Mouse (Mus musculus) stomach, postnatal 0 days (tissue): ENCODE measurements around the gene Kif1bp. TPM values are rescaled to one million over a fixed set of nuclear protein-coding genes. Genes with fewer than 3 reads are reported as not detected.
A peak's percentile ranks its signal among the peaks of the same experiment; 100 is the strongest.

Experiments
- ATAC-seq: fragments of 200-750 bp; cut with Nextera tagmentation; 2 replicates; pipeline ENCODE4 v1.8.0; 2017; ENCODE audit not compliant: low FRiP score, low TSS enrichment
- DNase-seq: peaks from one replicate; pipeline ENCODE4 v3.0.0-alpha.2; 2016; ENCODE audit warnings: low spot score
- H3K27ac ChIP-seq: fragments of 300-500 bp; sonication (generic); replicated peaks from 2 replicates; pipeline ENCODE4 v1.5.1; 2014; ENCODE audit warnings: mild to moderate bottlenecking, control low read depth
- H3K27me3 ChIP-seq: fragments of 300-500 bp; sonication (generic); 2 replicates; pipeline ENCODE4 v1.6.1; 2014; ENCODE audit warnings: low read length; ENCODE audit not compliant: control insufficient read depth, insufficient read depth
- H3K36me3 ChIP-seq: fragments of 300-500 bp; sonication (generic); 2 replicates; pipeline ENCODE4 v1.6.1; 2014; ENCODE audit warnings: low read length, mixed read lengths; ENCODE audit not compliant: control insufficient read depth, insufficient read depth
- H3K4me1 ChIP-seq: fragments of 300-500 bp; sonication (generic); replicated peaks from 2 replicates; pipeline ENCODE4 v1.6.1; 2014; ENCODE audit warnings: antibody characterized with exemption; ENCODE audit not compliant: control insufficient read depth, insufficient read depth
- H3K4me2 ChIP-seq: fragments of 300-500 bp; sonication (generic); replicated peaks from 2 replicates; pipeline ENCODE4 v1.6.1; 2014; ENCODE audit warnings: low read depth, mild to moderate bottlenecking, control low read depth, moderate library complexity
- H3K4me3 ChIP-seq: fragments of 300-500 bp; sonication (generic); 2 replicates; pipeline ENCODE4 v1.5.1; 2014; ENCODE audit warnings: low read depth, low read length, control low read depth
- H3K9ac ChIP-seq: fragments of 300-500 bp; sonication (generic); 2 replicates; pipeline ENCODE4 v1.6.1; 2014; ENCODE audit warnings: mild to moderate bottlenecking, low read length, control low read depth, mixed read lengths
- H3K9me3 ChIP-seq: fragments of 300-500 bp; sonication (generic); 2 replicates; pipeline ENCODE4 v1.6.1; 2016; ENCODE audit warnings: low read length; ENCODE audit not compliant: control insufficient read depth
- CTCF ChIP-seq: IDR thresholded peaks from 2 replicates; pipeline ENCODE4 v1.5.1; 2016; ENCODE audit warnings: antibody characterized with exemption, low read depth, mild to moderate bottlenecking, moderate library complexity
- EP300 ChIP-seq: optimal IDR thresholded peaks from 2 replicates; pipeline ENCODE3; 2016; ENCODE audit warnings: antibody characterized with exemption
- WGBS: fragments of 180-500 bp; shearing (Covaris S2); extraction: QIAGEN DNeasy Blood & Tissue Kit; methylation state at CpG from one replicate; pipeline ENCODE4 v1.1.7; 2014; 5-methylcytosine and 5-hydroxymethylcytosine counted together
- polyA plus RNA-seq: library from polyadenylated mRNA; unstranded; fragments of >200 nt; fragmentation: Nextera tagmentation; extraction: Ambion mirVana; gene quantifications from 2 replicates; pipeline ENCODE4 v1.2.1, GENCODE M21; 2015

Kif1bp gene
- polyA plus RNA-seq, 1 experiment from 2014 or later = 16.4 TPM

DNA sequence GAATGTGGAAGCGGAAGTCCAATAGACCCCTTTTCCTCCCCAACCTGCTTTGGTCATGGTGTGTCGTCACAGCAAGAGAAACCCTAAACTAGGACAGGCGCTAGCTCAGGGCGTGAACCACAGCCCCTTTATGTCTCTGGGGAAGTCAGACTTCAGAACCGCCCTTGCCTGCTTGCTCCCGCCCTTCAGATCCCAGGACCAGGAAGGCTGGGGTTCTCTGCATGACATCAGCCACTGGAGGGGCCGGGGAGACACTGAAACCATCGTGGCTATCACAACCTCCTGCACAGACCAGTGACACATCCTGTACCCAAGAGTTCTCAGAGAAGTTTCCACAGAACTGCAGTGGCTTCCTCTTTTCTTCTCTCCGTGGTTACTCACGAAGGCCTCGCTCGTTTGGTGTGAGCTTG, 34.9 kb downstream of the Kif1bp start:
- TF ChIP-seq CTCF (no peak), EP300 (no peak)
- no peaks in the 10 kb centered on the region for H3K27me3 ChIP-seq
- no peak overlapping the region for H3K4me3 ChIP-seq
- no peak overlapping the region for H3K9ac ChIP-seq
- peak; percentile 53; the same call in 1 of the 2 replicates for ATAC-seq
- no peak overlapping the region for H3K27ac ChIP-seq
- WGBS = 78% methylated on average over 12 of the region's 12 CpGs
- no peaks in the 10 kb centered on the region for H3K9me3 ChIP-seq
- no peaks in the 10 kb centered on the region for H3K36me3 ChIP-seq
- DNase-seq = no peak
- no peaks in the 10 kb centered on the region for H3K4me1 ChIP-seq
- no peak overlapping the region for H3K4me2 ChIP-seq

DNA sequence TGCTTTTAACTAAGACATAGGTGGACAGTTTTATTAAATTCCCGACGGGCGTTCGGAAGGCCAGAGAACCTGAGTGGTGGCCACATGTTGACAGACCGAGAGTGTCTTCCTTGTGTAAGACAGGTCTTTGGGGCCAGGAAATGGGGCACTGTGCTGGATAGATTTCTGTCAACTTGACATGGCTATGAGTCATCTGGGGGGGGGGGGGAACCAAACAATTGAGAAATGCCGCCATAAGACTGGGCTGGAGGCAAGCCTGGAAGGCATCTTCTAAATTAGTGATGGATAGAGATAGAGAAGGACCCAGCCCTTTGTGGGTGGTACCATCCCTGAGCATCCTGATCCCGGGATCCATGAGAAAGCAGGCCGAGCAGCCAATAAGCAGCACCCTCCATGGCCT, 35.3 kb downstream of the Kif1bp start:
- H3K27me3 ChIP-seq = no peaks in the 10 kb centered on the region
- H3K4me3 ChIP-seq = no peak overlapping the region
- H3K4me2 ChIP-seq = no peak overlapping the region
- H3K9ac ChIP-seq = no peak overlapping the region
- DNase-seq (no peak), ATAC-seq (no peak)
- no peaks in the 10 kb centered on the region for H3K9me3 ChIP-seq
- 89% methylated on average over 8 of the region's 8 CpGs for WGBS
- no peaks in the 10 kb centered on the region for H3K36me3 ChIP-seq
- H3K27ac ChIP-seq = no peak overlapping the region
- TF ChIP-seq CTCF (no peak), EP300 (no peak)
- H3K4me1 ChIP-seq = no peaks in the 10 kb centered on the region

DNA sequence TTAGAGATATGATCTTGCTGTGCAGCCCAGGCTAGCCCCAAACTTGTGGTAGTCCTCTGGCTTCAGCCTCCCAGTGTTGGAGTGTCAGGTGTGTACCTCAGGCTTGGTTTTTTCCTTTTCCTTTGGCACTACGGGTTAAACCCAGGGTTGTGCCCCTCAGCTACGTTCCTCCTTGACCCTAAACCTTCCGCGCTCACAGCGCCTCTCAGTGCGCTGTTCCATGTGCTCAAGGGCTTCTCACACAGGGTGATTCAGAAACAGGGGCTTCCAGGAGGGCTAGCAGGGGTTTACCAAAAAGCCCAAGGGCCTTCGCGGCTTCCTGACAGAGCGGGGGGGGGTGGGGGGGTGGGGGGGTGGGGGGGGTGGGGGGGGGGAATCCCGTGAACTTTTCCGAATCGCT, 35.8 kb downstream of the Kif1bp start:
- no peaks in the 10 kb centered on the region for H3K36me3 ChIP-seq
- ATAC-seq (no peak), DNase-seq (no peak)
- no peak overlapping the region for H3K9ac ChIP-seq
- no peak overlapping the region for H3K4me2 ChIP-seq
- H3K4me1 ChIP-seq = no peaks in the 10 kb centered on the region
- no peak overlapping the region for H3K27ac ChIP-seq
- H3K27me3 ChIP-seq = no peaks in the 10 kb centered on the region
- WGBS = 96% methylated on average over 9 of the region's 12 CpGs
- TF ChIP-seq EP300 (no peak), CTCF (no peak)
- H3K4me3 ChIP-seq = no peak overlapping the region
- H3K9me3 ChIP-seq = no peaks in the 10 kb centered on the region

DNA sequence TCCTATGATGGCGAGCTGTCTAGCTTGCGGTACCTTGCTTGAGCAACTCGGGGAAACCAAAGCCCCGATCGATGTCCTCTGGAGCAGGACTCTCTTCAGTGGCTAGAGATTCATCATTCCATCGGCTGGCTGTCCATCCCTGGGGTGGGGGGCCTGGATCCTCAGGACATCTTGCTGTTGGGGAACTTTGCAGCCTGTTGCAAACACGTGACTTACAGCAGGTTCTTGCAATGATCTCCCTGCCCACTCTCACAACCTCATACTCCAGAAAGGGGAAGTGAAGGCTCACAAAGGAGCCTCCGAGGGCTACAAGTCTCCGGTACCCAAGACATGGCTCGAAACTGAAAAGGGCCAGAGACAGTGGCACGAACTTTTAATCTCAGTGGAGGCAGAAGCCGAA, 36.8 kb downstream of the Kif1bp start:
- Histone ChIP-seq H3K9me3 (no peaks in the 10 kb centered on the region), H3K27ac (no peak overlapping the region), H3K4me1 (no peaks in the 10 kb centered on the region), H3K4me3 (no peak overlapping the region), H3K9ac (no peak overlapping the region), H3K36me3 (no peaks in the 10 kb centered on the region), H3K27me3 (no peaks in the 10 kb centered on the region), H3K4me2 (no peak overlapping the region)
- DNase-seq = no peak
- no peak for TF ChIP-seq CTCF
- ATAC-seq = no peak
- 91% methylated on average over 12 of the region's 12 CpGs for WGBS

DNA sequence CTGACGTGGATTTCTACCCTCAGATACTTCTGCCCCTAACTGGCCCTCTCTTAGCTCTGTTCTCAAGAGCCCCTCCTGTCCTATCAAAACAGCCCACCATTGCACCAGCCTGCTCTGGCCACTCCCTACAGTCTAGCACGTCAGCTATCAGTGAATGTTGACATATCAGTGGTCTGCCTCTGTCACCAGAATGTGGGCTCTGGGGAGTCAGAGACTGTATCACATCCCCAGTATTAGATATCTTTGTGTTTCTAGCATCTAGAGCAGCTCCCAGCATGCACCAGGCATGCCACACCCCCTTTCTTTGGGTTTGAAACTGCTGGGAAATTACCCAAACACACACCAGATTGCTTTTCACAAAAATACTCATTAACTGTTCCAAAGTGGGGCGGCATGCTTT, 37.5 kb downstream of the Kif1bp start:
- H3K4me2 ChIP-seq = no peak overlapping the region

DNA sequence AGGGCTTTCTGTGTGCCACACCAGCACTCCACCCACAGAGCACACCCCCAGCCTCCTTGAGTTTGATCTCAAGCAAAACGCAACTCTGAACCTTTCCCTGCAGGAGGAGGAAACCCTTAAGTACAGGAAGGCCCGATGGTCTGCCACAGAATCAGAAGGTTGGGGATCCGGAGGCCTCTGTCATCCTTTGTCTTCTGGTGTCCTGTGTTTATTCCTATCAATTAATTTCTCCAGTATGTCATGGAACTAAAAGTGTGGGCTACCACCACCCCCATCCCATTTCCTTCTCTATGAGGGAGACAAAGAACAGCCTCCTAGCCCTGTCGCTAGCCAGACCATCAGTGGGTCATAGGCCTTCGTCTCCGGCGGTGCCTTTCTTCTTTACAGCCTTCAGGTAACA, 43.7 kb downstream of the Kif1bp start:
- Histone ChIP-seq H3K36me3 (no peaks in the 10 kb centered on the region), H3K4me3 (no peak overlapping the region), H3K4me1 (no peaks in the 10 kb centered on the region), H3K27me3 (no peaks in the 10 kb centered on the region), H3K9me3 (no peaks in the 10 kb centered on the region), H3K9ac (no peak overlapping the region), H3K4me2 (no peak overlapping the region), H3K27ac (no peak overlapping the region)
- TF ChIP-seq EP300 (no peak), CTCF (no peak)
- DNase-seq (no peak), ATAC-seq (no peak)
- 76% methylated on average over 7 of the region's 7 CpGs for WGBS

More for the DNA sequence above, 37.5 kb downstream of the Kif1bp start:
- Histone ChIP-seq H3K27ac (no peak overlapping the region), H3K27me3 (no peaks in the 10 kb centered on the region), H3K4me1 (no peaks in the 10 kb centered on the region), H3K9me3 (no peaks in the 10 kb centered on the region), H3K36me3 (no peaks in the 10 kb centered on the region), H3K9ac (no peak overlapping the region), H3K4me3 (no peak overlapping the region)
- TF ChIP-seq CTCF = no peak
- WGBS = 55% methylated on average over 3 of the region's 3 CpGs
- DNase-seq (no peak), ATAC-seq (no peak)
